Mouse (Mus musculus) left cerebral cortex, adult 9 months (tissue): ENCODE measurements around the gene Plxna4.

Experiments used
- DNase-seq, 2 experiments: peaks; one replicate each; pipeline ENCODE4 v3.0.0; 2022; ENCODE audit warnings: low spot score in 2 of 2

The Plxna4 gene

GRCm38 (mm10) chr6:32348126-32348525 is 239.9 kb downstream of the Plxna4 start:
- DNase-seq, result peak in 1 of 2 experiments; percentile 31

DNA sequence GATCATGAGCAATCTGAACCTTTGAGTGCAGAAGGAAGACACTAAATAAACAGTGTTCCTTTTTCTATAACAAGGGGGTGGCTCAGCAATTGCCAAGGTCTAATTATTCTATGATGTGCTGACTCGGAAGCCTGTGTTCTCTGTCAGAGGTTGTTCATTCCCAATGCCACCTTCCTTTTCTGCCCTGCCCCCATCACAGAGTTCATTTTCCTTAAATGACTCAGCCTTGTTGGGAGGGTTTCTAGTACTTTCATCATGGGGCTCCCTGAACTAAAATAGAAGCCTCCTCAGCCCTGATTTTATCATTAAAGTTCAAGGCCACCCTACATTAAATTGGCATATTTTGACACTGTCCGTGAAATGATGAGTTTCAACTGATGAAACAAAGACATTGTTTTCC is 242.0 kb downstream of the Plxna4 start:
- DNase-seq, result no peak

- no peak for DNase-seq
Measured at GRCm38 (mm10) chr6:32342727-32343126, 245.3 kb downstream of the Plxna4 start.

DNA sequence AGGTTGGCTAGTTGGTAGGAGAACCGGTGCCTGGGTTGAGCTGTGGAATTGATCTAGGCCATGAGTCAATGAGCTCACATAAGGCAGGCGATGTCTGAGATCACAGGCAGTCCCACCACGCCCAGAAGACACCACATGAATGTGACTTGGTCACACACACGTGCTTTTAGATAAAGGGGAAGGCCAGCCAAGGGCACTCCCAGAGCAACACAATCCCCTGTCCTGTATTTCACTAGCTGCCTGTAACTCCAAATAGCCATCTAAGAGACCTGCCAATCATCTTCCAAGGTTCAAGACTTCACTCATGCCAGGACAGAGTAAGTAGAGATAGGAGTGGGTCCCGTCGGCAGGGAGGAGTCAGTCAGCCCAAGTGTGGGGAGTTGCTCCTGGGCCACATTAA is 245.7 kb downstream of the Plxna4 start:
- no peak for DNase-seq

- no peak for DNase-seq
Measured at GRCm38 (mm10) chr6:32338416-32338943, 249.5 kb downstream of the Plxna4 start.

GRCm38 (mm10) chr6:32331281-32331680 is 256.7 kb downstream of the Plxna4 start:
- DNase-seq, result no peak

DNA sequence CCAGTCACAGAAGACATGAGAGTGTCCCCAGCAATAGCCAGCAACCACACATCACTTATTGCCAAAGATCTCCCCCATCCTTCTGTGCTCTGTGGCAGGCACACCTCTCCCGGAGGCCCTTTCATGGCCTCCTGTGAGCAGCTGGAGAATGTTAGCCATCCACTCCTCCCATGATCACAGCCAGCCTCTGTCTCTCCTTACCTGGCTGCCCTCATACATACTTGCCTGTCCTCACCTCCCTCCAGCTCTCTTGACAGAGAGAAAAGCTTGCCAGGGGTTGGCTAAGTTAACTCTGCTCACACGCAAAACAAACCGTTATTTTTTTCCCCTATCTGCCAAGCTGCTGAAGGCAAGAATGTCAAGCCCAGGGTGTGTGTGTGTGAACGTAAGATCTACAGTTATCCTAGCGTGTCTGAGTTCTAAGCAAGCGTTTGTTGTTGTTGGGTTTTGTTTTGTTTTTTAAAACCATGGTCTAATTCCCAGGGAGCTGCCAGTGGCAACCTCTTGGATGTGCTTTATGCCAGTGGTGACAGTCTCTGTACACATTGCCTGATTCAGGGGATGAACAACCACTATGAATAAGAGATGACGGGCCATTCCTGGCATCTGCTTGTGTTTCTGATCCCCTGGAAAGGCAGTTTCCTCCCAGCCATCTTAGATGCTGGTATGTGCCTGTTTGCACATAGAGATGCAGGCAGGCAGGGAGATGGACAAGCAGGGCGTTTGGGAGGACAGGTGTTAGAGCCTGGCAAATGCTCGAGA is 257.8 kb downstream of the Plxna4 start:
- DNase-seq, result no peak

DNA sequence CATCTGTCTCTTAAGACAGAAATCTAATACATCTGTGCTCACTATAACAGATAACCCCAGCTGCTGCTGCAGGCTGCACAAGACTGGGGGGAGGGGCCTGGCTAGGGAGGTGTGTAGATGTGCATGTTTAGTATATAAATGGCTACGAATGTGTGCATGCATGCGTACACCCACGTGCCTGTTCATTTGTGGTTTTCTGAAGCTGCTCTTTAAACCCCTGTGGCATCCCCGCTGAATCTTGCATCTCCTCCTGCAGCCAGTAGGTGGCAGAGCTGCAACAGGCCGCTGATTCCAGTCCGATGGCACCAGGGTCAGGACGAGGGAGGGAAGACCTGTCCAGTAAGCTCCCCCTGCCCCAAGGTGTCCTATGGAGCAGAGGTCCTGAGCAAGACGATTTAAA is 260.0 kb downstream of the Plxna4 start:
- DNase-seq, result peak in 1 of 2 experiments; percentile 76

- no peak for DNase-seq
Measured at GRCm38 (mm10) chr6:32327173-32327572, 260.8 kb downstream of the Plxna4 start.

DNA sequence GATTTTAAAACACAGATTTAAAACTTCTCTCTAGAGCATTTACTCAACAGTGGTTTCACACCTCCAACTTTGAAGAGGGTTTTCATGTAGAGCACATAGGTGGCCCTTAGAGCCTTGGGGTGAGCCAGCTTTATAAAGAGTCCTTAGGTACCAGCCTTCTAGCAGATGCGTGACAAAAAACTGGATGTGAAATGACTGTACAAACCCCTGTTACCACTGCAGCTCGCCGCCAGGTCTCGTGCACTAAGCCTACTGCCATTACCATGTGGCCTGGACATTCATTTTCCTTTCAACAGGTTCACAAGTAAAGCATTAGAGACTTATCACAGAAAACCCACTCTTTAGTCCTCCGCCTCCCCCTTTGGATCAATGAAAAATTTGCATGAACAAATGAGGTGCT is 261.6 kb downstream of the Plxna4 start:
- DNase-seq, result no peak

DNA sequence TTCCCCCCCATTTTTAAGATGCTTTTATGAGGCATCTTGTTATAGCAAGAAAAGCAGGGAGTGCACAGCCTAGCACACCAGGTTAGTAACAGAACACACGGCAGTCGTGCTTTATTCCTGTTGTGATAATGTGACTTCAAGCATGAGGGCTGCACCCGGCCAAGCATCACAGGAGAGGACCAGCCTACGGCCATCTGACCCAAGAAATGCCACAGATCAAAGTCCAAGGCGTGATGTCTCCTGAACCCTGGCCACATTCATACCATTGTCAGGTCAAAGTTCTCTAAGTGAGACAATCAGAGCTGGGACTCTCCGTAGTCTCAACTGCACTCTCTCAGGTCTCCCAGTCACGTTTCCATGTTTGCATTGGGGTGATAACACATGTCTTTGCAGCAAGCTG is 262.1 kb downstream of the Plxna4 start:
- no peak for DNase-seq

DNA sequence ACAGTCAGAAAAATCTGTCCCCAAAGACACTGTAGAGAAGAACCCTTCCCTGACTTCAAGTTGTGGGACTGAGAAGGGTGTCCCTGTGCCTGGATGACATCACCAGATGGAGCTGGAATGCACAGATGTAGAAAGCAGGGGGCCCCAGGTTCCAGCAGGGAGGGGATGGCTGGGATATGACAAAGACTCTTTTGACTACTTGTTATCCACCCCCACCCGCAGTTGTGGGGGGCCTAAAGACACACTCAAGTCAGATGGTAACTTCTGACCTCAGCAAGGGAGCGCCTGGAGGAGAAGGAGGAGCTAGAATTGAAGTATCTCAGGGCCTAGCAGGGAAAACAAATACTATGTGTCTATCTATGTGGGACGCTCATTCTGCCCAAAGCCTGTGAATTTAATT is 266.8 kb downstream of the Plxna4 start:
- no peak for DNase-seq

DNA sequence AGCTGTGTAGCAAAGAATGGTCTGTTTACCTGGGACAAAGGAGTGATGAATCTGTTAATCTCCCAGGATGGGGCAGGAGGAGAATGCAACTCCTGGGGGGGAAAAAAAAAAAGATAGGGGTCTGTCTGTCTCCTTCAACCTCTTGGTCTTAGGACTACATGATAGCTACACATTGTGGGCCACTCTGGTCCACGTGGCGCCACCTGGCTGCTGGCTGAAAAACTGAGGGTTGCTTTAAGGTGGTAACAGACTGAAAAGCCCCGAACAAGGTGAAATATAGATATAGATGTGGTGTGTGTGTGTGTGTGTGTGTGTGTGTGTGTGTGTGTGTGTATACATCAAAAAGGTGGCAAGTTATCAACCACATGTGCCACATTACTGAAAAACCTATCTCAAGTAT is 267.7 kb downstream of the Plxna4 start:
- DNase-seq, result no peak

- DNase-seq, result no peak
Measured at GRCm38 (mm10) chr6:32317470-32317869, 270.5 kb downstream of the Plxna4 start.

GRCm38 (mm10) chr6:32315011-32315450 is 273.0 kb downstream of the Plxna4 start:
- no peak for DNase-seq

- DNase-seq, result no peak
Measured at GRCm38 (mm10) chr6:32309147-32309546, 278.8 kb downstream of the Plxna4 start.

GRCm38 (mm10) chr6:32300611-32301010 is 287.4 kb downstream of the Plxna4 start:
- DNase-seq, result no peak

GRCm38 (mm10) chr6:32281457-32281856 is 306.5 kb downstream of the Plxna4 start:
- DNase-seq, result no peak

- no peak for DNase-seq
Measured at GRCm38 (mm10) chr6:32280728-32281127, 307.3 kb downstream of the Plxna4 start.

GRCm38 (mm10) chr6:32271463-32271862 is 316.5 kb downstream of the Plxna4 start:
- DNase-seq, result peak in 1 of 2 experiments; percentile 46

DNA sequence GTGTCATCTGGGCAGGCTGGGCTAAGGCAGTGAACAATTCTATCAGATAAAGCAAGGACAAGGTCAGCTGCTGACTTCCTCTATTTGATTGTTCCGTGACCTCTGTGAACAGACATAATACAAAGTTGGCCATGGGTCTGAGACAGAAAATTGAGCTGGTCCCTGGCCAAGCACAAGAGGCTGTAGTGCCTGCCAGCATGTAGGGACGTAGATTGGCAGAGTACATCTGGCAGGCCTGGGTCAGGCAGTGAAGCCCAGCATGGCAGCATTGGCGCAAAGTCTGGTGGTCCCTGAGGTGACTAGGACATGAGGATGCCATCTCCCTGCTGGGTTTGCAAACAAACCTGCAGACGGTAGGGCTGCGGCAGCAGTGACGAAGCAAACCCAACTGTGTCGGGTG is 321.9 kb downstream of the Plxna4 start:
- no peak for DNase-seq

DNA sequence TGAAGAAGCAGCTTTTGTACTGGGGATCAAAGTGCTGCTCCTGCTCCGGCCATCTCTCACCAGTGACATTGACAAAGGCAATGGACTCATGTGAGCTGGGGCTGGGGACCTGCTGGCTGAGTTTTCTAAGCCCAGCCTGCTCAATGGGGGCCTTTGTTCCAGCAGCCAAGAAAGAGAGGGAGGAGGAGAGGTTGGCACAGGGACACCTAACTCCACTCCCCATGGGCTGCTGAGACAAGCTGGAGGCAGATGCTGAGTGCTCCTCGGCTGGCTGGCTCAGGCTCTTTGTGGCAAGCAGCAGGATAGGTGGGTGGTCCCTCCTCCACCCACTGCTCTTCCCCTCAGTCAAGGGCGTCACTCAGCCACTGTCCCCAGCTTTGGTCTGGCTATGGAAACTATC is 326.7 kb downstream of the Plxna4 start:
- peak in 1 of 2 experiments; percentile 32 for DNase-seq

- DNase-seq, result no peak
Measured at GRCm38 (mm10) chr6:32260341-32260740, 327.7 kb downstream of the Plxna4 start.

DNA sequence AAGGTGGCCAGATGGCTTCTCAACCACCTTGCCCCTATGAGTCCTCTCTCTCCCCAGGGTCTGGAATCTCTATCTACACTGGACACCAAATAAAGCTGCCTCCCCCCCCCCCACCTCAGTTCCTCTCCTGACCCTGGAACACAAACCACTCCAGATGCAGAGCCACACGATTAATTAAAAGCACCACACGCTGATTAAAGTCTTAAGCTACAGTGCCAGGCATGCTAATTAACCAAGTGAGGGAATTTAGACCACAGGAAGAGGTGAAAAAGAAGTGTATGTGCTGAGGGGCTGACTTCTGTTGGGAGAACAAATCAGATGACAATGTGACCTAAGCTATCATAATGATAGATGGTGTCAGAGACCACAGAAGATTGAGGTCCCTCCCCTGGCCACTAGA is 332.8 kb downstream of the Plxna4 start:
- no peak for DNase-seq
